Mouse (Mus musculus): ENCODE results near the gene Rcn3. TPM values are rescaled to one million over a fixed set of nuclear protein-coding genes. Genes with fewer than 3 reads are reported as not detected.

The Rcn3 gene
- polyA plus RNA-seq, 1 experiment, result 112 TPM

GRCm38 (mm10) chr7:45048923-45049657, 42.9 kb downstream of the Rcn3 start:
- no peak for DNase-seq (ENCODE audit: low read depth)

GRCm38 (mm10) chr7:45048001-45048890, 43.8 kb downstream of the Rcn3 start:
- DNase-seq (ENCODE audit: low read depth), result no peak

GRCm38 (mm10) chr7:45047491-45047890, 44.5 kb downstream of the Rcn3 start:
- DNase-seq (ENCODE audit: low read depth), result no peak

- no peak for DNase-seq (ENCODE audit: low read depth)
Measured at GRCm38 (mm10) chr7:45046853-45047350, 45.1 kb downstream of the Rcn3 start.

DNA sequence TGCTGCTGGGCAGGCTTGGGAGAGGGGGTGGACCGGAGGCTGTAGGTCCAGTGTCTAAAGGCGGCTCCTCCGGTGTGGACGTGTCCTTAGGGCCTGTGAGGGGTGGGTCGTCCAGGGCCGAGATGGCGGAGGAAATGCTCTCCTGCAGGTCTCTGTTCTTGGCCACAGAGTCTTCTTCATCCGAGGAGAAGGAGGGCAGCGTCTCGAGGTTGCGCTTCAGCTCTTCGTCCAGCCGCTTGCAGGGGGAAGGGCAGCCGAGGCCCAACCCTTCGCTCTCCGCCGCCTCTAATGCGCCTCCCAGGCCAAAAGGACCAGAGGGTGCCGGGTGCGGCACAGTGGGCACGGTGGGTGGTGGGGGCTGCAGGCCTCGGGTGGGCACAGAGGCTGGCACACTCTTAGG, 46.3 kb downstream of the Rcn3 start:
- no peak for DNase-seq (ENCODE audit: low read depth)

GRCm38 (mm10) chr7:45043307-45043706, 48.7 kb downstream of the Rcn3 start:
- no peak for DNase-seq (ENCODE audit: low read depth)

- DNase-seq (ENCODE audit: low read depth), result no peak
Measured at GRCm38 (mm10) chr7:45040851-45041250, 51.2 kb downstream of the Rcn3 start.

DNA sequence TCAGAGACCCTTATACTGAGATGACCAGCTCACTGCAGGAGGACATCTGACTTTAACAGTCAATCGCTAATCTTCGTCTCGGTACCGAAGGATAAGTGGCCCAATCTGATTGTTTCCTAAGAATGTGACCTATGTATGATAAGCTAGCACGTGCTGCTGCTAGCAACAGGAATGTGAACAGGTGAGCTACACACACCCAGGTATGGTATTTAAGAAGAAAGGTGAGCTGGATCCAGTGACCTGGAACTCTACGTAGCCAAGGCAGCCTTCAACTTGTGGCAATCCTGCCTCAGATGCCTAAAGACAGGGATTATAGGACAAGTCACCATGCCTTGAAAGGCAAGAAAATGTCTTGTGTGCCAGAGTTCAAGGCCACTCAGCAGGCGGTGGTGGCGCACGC, 53.6 kb downstream of the Rcn3 start:
- DNase-seq (ENCODE audit: low read depth), result no peak

DNA sequence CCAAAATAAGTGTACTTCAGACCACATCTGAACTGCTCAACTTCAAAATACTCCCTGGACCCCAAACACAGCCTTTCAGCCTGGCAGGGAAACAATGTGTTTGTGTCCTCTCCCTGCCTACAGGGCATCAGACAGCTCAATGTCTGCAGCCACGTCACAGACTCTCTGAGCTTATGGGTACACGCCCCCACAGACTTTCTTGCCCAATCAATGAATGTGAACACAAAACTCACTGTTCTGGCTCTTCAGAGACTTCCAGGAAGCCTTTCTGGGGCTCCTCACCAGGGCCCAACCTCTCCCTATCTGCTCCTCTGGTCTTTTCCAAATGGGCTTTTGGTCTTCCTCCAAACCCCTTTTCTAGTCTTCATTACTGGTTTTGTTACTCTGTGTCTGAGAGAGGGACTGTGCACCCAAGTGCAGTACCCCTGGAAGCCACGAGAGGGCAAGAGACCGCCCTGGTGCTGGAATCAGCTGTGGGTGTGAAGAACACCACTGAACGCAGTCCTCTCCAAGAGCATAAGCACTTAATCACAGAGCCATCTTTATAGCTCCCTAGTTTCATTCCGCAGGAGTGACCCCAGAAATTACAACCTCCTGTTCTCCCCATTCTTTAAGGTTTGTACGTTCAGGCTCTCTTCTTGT, 54.2 kb downstream of the Rcn3 start:
- no peak for DNase-seq (ENCODE audit: low read depth)

GRCm38 (mm10) chr7:45036702-45037101, 55.3 kb downstream of the Rcn3 start:
- no peak for DNase-seq (ENCODE audit: low read depth)

DNA sequence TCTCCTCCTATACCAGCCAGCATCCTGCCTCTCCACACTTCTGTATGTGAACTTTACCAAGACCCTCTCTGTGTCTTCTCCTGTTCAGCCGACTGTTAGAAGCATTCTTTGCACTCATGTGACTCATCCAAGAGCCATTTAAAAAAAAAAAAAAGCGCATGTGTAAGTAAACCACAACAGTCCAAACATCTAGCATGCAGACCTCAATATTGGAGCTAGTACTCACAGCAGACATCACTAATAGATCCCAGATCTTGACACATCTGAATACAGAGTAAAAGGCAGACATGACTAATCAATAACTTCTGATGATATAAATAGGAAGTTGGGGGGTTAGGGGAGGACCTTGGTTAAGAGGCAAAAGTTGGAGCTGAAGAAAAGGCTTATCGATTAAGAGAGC, 56.4 kb downstream of the Rcn3 start:
- no peak for DNase-seq (ENCODE audit: low read depth)

GRCm38 (mm10) chr7:45033722-45034359, 58.2 kb downstream of the Rcn3 start:
- no peak for DNase-seq (ENCODE audit: low read depth)

Other genes starting within 250 kb of the Rcn3 start
- gene Akt1s1, start 243.2 kb downstream of the Rcn3 start, polyA plus RNA-seq (2012; rRNA removed), result 72.9 and 107 TPM in 2 replicates
- 90.6 and 94.6 TPM in 2 replicates for gene Tbc1d17, start 243.1 kb downstream of the Rcn3 start, polyA plus RNA-seq (2012; rRNA removed)
- gene Pnkp, start 235.1 kb downstream of the Rcn3 start, polyA plus RNA-seq (2012; rRNA removed), result 43.4 and 50.8 TPM in 2 replicates
- 243 and 279 TPM in 2 replicates for gene Ptov1, start 222.4 kb downstream of the Rcn3 start, polyA plus RNA-seq (2012; rRNA removed)
- gene Med25, start 199.5 kb downstream of the Rcn3 start, polyA plus RNA-seq (2012; rRNA removed), result 95.2 and 106 TPM in 2 replicates
- gene Fuz, start 196.1 kb downstream of the Rcn3 start, polyA plus RNA-seq (2012; rRNA removed), result 34.2 and 34.5 TPM in 2 replicates
- 88.2 and 99.1 TPM in 2 replicates for gene Ap2a1, start 162.7 kb downstream of the Rcn3 start, polyA plus RNA-seq (2012; rRNA removed)
- gene Tsks, start 149.0 kb downstream of the Rcn3 start, polyA plus RNA-seq (2012; rRNA removed), result 3.5 and 4.7 TPM in 2 replicates
- 17.1 and 17.9 TPM in 2 replicates for gene Cpt1c, start 117.4 kb downstream of the Rcn3 start, polyA plus RNA-seq (2012; rRNA removed)
- gene Prmt1, start 105.7 kb downstream of the Rcn3 start, polyA plus RNA-seq (2012; rRNA removed), result 211 and 218 TPM in 2 replicates
- gene Irf3, start 94.6 kb downstream of the Rcn3 start, polyA plus RNA-seq (2012; rRNA removed), result 87.1 and 89.9 TPM in 2 replicates
- gene Bcl2l12, start 93.5 kb downstream of the Rcn3 start, polyA plus RNA-seq (2012; rRNA removed), result 20.3 and 22.0 TPM in 2 replicates
- 48.9 and 60.3 TPM in 2 replicates for gene Scaf1, start 75.9 kb downstream of the Rcn3 start, polyA plus RNA-seq (2012; rRNA removed)
- gene Rras, start 74.3 kb downstream of the Rcn3 start, polyA plus RNA-seq (2012; rRNA removed), result 221 and 291 TPM in 2 replicates
- gene Prr12, start 39.3 kb downstream of the Rcn3 start, polyA plus RNA-seq (2012; rRNA removed), result 5.7 and 10.5 TPM in 2 replicates
- 71.4 and 78.1 TPM in 2 replicates for gene Nosip, start 29.8 kb downstream of the Rcn3 start, polyA plus RNA-seq (2012; rRNA removed)
- 55.7 and 72.5 TPM in 2 replicates for gene Prrg2, start 29.5 kb downstream of the Rcn3 start, polyA plus RNA-seq (2012; rRNA removed)
- gene Fcgrt, start 11.6 kb upstream of the Rcn3 start, polyA plus RNA-seq (2012; rRNA removed), result 152 and 158 TPM in 2 replicates
- gene Rps11, start 32.2 kb upstream of the Rcn3 start, polyA plus RNA-seq (2012; rRNA removed), result 218 and 429 TPM in 2 replicates
- 2,573 and 2,702 TPM in 2 replicates for gene Rpl13a, start 36.5 kb upstream of the Rcn3 start, polyA plus RNA-seq (2012; rRNA removed)
- 3.6 and 5.6 TPM in 2 replicates for gene Gm45713, start 44.0 kb upstream of the Rcn3 start, polyA plus RNA-seq (2012; rRNA removed)
- gene Flt3l, start 44.2 kb upstream of the Rcn3 start, polyA plus RNA-seq (2012; rRNA removed), result 37.2 and 42.7 TPM in 2 replicates
- 52.4 and 58.1 TPM in 2 replicates for gene Pih1d1, start 62.1 kb upstream of the Rcn3 start, polyA plus RNA-seq (2012; rRNA removed)
- gene Aldh16a1, start 62.4 kb upstream of the Rcn3 start, polyA plus RNA-seq (2012; rRNA removed), result 33.3 and 38.5 TPM in 2 replicates
- gene Slc17a7, start 71.7 kb upstream of the Rcn3 start, polyA plus RNA-seq (2012; rRNA removed), result 0.86 and 0.95 TPM in 2 replicates
- gene Gfy, start 87.3 kb upstream of the Rcn3 start, polyA plus RNA-seq (2012; rRNA removed), result not detected in 2 replicates
- not detected in 2 replicates for gene Pth2, start 88.8 kb upstream of the Rcn3 start, polyA plus RNA-seq (2012; rRNA removed)
- 0.39 and 0.41 TPM in 2 replicates for gene Ccdc155, start 112.7 kb upstream of the Rcn3 start, polyA plus RNA-seq (2012; rRNA removed)
- gene Dkkl1, start 119.9 kb upstream of the Rcn3 start, polyA plus RNA-seq (2012; rRNA removed), result 11.5 and 18.9 TPM in 2 replicates
- 32.6 and 50.1 TPM in 2 replicates for gene Tead2, start 123.5 kb upstream of the Rcn3 start, polyA plus RNA-seq (2012; rRNA removed)
- gene Cd37, start 146.9 kb upstream of the Rcn3 start, polyA plus RNA-seq (2012; rRNA removed), result 19.8 and 24.3 TPM in 2 replicates
- gene Slc6a16, start 148.9 kb upstream of the Rcn3 start, polyA plus RNA-seq (2012; rRNA removed), result 0.32 and 0.46 TPM in 2 replicates
- 1.1 and 2.3 TPM in 2 replicates for gene Slc6a21, start 185.3 kb upstream of the Rcn3 start, polyA plus RNA-seq (2012; rRNA removed)
- 41.6 and 48.8 TPM in 2 replicates for gene Trpm4, start 241.6 kb upstream of the Rcn3 start, polyA plus RNA-seq (2012; rRNA removed)
- gene Hrc, start 243.1 kb upstream of the Rcn3 start, polyA plus RNA-seq (2012; rRNA removed), result 0.42 and 0.48 TPM in 2 replicates

All from gonadal fat pad, adult 2 months (tissue).